Mouse (Mus musculus) R1 (cell line): ENCODE data around the gene Fam131b.

Experiments
- DNase-seq: peaks from one replicate; pipeline ENCODE4 v3.0.0-alpha.2; 2018; ENCODE audit warnings: low read depth, low spot score

Gene Fam131b

DNA sequence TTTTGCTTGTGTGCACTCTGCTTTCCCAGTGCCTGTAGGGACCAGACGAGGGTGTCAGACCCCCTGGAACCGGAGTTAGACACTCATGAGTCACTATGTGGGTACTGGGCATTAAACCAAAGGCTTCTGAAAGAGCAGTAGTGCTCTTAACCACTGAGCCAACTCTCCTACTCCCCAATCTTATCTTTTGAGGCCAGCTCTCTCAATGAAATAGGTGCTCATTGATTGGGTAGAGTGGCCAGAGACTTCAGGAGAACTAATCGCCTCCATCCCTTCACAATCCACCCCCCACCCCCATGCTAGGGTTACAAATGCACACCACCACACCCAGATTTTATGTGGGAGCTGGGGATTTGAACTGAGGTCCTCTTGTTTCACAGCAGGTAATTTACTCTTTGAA lies 4.3 kb upstream of the Fam131b start:
- DNase-seq: no peak

DNA sequence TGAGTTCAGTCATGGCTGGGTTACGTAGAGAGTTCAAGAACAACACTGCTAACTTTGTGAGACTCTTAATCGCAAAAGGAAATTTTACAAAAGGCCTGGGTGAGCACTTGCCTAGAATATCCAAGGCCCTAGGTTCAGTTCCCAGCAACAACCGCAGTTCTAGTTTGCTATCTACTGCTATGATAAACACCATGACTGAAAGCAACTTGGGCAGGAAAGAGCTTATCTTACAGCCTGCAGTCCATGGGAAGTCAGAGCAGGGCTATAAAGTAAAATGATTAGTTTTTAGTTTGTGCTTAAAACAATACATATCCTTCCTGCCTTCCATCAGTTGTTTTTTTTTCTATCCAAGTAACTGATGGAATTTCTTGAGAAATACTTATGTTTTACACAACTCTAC lies 2.1 kb upstream of the Fam131b start:
- no peak for DNase-seq

DNA sequence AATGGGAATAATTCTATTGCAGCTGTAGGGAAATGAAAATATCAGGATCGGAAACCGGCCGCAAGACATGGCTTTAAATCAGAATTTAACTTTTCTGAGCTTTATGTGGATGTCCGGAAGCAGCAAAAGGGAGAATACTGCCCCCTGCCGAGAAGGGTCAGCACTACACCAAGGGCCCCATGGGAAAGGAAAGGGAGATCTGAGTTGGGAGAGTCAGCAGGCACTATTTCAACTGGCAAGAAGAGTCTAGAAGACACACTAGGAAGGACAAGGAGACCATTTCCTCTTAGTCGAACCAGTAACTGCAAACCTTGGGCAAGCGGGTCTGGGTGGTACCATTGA lies 796 bp upstream of the Fam131b start:
- peak; percentile 67 for DNase-seq

DNA sequence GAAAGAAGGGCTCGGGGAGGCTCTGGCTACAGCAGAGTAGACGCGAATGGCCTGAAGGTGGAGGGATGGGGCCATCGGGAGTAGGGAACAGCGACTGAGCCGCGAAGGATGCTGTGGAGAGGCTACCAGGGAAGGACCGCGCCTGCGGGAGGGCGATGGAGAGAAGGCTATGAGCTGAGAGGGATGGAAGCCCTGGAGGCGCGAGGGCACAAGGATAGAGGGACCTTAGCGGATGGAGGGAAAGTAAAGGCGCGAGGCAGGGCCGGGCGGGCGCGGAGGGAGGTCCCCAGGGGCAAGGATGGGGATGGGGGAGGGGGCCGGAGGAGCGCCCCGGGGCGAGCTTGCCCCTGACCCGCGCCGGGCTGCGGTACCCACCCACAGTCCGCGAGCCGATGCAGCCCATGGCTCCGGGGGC lies 369 bp downstream of the Fam131b start:
- DNase-seq: no peak

DNA sequence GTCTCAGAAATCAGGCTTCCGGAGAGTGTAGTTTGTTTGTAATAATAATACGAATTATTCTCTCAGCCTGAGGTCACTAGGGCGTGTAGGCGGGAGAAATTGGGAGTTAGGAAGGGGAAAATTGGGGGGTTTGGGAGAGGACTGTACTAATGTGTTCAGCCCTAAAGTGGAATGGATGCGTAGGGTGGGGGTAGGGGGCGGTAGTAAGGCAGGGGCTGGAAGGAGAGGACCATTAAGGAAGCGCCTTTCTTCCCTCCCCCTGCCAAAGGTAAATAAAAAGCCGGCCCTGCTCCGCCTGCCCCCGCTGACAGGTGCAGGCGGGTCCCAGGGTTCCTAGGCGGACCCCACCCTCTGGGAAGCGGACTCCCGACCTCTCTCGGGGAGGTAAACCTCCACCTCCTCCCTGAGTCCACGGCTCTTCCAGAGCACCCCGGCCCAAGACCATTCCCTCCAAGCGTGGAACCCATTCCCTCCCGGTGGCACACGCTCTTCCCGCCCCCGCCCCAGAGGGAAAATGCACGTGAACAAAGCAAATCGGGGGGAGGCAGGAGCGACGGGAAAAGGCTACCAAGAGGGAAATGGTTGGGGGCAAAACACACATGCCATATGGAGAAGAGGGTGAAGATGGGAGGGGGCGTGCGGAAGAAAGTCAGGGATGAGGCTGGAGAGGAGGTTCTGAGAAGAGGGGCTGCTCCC lies 924 bp downstream of the Fam131b start:
- peak; percentile 32 for DNase-seq

DNA sequence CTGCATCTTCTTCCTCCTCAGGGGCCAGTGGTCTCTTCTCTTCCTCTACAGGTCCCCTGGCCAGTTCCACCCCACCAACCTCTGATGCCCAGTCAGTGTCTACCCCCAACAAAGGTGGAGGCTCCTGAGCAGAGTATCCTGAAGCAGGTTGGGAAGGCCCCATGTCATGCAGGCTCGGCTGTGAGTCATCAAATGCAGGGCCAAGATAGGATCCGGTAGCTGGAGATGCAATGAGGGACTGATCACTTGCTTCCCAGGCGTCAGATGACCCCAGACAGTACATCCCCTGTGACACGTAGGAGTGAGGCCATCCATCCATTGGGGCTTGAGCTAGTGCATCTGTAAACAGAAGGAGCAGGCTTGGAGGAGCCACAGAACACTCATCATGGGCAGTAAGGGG lies 6.2 kb downstream of the Fam131b start:
- no peak for DNase-seq

DNA sequence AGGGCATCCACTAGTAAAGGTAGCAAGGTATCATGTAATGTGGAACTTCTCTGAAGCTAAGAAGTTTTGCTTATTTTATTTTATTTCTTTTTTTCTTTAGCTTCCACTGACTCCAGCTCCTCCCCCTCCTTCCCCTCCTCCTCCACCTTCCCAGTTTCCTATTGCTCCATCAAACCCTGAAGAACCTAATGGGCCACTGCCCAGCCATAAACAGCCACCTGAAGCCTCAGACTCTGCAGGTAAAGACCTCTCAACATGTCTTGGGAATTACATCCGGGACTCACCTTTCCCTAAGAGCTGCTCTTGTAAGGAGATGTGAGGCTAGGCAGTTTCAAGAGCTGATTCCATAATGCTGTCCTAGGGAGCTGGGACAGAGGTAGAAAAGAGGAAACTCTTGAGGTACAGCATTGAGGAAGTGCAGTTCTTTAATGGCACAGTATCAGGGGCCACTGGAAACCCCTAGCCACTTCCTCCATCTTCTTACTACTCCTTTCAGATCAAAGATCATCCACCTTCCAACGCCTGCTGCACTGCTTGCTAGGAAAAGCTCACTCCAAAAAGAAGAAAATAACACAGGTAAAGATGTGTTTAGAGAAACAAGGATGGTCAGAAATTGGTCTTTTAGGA lies 13.9 kb downstream of the Fam131b start:
- no peak for DNase-seq

DNA sequence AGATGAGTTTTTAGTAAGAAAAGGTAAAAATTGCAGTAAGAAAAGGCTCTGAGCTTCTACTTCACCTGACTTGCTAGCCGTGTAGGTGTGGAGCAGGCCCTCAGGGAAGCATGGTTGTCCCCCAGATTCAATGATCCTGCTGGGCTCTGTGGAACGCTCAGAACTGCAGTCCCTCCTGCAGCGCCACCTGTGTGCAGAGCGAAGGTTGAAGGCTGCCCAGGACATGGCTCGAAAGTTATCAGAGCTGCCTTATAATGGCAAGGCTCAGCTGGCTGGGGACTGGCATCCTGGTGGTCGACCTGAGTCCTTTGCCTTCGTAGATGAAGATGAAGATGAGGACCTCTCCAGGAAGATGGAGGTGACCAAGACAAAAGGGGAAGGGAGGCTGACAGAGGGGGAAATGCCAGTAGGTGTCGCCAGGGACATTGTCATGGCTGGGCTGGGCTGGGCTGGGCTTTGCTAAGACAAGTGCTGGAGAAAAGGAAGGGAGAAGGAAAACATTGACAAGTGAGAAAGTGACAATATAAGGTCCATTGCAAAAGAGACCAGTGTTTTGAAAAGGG lies 14.5 kb downstream of the Fam131b start:
- no peak for DNase-seq

DNA sequence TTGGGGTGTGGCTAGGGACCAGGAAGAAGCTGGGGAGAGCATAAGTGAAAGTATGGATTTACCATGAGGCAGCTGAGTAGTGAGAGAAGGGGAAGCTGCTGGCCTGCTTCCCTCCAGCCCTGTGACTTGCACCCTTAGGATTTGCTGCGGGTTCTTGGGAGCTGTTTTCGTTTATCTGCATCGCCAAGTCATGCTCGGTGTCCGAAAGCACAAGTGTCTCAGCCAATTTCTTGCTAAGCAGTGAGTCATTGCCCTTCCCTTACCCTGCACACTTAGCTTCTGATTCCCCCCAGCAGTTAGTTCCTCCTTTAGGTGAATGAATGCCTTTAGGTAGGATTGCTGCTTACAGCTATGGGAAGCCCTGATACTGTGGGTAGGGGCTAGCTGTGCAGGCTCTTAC lies 25.1 kb downstream of the Fam131b start:
- DNase-seq: no peak

DNA sequence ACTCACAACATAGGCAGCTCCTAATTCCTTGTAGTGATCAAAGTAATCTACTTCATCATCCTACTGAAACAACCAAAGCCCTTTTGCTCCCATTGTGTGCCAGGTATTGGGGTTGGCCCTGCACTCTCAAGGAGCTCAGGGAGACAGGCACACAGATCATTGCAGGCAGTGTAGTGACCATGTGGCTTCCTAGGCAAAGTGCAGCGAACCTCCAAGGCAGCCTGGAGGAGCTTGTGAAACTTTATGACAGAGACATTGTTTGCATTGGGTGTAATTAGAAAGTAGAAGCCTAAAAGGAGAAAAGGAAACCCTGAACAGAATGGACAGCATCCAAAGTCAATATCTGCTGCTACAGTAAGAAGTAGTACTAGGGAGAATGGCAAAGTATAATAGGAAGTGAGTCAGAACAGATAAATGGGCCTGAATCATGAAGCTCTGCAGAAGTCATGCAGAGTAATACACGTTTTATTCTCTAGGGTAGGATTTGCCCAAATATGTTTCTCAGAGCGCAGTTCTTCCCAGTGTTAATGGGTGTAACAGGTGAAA lies 28.8 kb downstream of the Fam131b start:
- no peak for DNase-seq

DNA sequence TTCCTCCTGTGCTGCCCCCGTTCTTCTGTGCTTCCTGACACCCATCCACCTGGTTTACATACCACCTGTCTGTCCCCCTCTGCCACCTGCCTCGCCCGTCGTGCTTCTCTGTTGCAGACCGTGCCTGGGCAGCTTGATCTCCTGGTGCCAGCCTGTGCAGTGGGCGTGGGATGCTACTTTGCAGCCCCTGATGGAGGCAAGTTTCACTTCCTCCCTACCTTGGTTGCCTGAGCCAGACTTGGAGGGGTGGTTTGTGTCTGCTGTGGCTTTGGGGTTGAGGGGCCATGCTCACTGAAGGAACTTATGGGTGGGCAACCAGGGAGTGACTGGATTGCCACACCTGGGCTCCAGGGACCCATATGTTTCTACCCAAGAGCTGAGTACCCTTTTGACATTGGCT lies 31.1 kb downstream of the Fam131b start:
- DNase-seq: no peak

DNA sequence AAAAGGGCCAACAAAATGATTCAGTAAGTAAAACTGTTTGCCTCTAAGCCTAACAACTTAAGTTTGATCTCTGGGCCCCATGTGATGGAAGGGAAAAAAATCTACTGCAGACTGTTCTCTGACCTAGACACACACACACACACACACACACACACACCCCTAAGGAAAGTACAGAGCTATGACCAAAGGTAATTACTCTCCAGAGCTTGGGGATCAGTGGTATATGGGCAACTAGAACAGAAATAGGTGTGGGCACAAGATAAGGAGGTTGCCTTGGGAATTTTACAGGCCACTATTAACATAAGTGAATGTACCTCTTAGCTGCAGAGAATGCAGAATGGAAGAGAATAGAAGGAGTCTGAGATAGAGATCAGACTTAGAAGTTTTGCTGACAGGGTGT lies 36.9 kb downstream of the Fam131b start:
- no peak for DNase-seq

DNA sequence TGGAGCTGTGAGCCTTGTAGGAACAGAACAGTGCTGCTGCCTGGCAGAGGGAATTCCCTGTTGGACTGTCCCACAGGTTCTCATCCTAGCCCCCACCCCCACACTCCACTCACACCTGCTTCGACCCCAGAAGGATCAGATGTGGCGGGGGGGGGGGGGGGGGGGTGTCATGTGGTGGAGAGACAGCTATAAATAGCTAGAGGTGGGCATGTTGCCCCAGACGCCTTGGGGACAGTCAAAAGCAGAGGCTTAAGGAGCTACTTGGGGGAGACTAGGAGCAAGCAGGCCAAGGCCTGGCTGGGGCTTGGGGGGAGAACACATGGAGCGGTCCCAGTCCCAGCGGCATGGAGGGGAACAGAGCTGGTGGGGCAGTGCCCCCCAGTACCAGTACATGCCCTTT lies 38.0 kb downstream of the Fam131b start, which contains the start of gene Clcn1:
Gene Clcn1, plus strand, starts transcription at position 238 of the 400 bp plus-strand sequence.
- DNase-seq: no peak

DNA sequence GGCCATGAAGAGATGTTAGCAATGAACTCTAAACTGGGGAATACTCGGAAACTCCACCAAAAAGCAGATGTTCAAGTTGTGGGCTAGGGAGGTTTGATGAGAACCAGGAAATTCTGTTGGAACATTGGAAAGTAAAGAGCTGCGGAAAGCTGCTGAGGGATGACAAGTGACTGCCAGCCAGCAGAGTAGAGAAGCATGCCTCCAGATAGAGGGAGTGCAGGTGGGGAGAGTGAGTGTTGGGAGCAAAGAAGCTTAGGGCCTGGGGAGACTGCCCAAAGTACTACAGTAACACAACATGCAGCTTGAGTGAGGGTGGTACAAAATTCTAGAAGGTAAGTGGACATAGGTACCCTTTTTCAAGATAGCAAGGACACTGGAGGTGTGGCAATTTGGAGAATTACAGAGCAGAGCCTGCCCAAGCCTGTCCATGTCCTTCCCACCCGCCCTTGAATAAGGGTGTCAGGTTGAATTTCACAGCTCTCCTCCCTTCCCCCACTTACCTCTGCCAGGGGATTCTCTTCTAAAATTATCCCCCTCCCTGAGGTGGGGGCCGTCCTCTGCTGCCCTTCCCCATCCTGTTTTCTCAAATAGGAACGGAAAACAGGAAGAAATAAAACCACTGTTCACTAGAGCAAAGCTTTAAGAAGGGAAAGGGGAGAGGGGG lies 41.4 kb downstream of the Fam131b start:
- no peak for DNase-seq

DNA sequence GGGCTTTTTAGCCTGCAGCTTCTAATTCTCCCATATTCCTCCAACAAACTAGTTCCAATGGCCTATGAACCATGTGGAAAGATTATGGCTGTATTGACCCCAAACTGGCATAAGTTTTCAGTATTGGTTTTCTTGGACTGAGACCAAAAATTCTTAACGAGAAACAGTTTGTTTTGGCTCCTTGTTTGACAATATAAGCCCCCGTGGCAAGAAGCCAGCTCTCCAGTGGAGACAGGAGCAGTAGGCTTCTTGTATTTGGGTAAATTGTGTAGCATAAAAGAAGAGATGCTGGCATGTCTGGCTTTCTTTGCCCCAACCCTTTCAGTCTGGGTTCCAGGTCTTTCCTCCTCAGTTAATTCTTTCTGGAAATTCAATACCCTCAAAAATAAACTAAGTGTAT lies 48.3 kb downstream of the Fam131b start:
- no peak for DNase-seq

DNA sequence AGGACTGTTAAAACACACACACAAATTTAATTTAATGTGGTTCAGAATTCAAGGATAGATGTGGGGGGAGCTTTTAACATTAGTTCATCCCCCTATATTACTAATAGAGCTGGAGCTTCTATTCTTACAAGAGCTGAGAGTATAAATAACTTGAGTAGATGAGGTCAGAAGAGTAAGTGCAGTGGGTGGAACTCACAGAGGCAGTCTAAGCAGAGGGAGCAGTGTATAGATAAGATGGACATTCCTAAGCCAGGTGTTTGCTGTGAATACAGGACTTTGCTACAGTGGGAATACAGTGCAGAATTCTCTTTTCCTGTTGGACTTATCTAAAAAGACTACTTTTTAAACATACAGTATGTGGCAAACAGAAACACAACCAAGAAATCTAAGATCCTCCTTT lies 53.6 kb downstream of the Fam131b start:
- no peak for DNase-seq

DNA sequence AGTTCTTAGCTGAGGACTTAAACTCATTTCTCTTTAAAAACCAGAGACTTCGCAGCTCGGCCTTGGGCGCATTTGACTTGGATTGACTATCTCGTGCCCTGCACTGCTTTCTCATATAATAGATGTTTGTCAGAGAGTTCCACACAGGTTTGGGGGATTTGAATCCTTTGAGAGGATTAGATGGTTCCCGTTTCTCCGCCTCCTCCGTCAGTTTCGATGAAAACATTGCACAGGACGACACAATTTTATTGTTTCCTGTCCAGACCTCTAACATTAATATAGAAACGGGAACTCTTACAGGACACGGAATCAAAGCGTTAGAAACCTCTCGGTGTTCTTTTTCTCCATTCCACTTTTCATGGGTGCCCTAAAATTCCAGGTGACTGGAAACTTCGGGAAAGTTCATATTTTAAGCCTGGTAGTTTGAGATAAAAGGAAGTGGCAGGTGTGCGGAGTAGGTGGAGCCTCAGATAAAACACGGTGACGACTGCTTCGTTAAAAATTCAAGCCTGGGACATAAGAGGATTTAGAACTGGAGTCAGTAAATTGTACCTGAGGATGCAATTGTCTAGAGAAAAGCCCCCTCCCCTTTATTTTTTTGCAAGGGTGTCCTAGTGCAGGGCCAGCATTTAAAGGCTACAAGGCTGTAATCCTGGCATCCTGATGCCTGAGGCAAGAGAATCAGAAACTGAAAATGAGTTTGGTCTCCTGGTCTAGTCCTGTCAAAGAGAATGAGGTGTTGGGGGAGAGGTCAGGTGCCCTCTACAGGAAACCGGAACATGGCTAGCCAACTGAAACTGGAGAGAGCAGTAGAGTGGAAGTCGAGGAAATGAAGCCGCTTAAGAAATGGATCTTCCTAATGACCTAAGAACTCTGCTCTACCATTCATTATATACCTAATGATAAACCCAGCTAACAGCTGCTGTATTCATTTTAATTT lies 58.8 kb downstream of the Fam131b start:
- peak; percentile 26 for DNase-seq
